Mouse (Mus musculus) thymus, postnatal 4 days (tissue): Measurements from ENCODE around the gene Rbpj.
"Not testable (repeated sequence)": the region's sequence is repeated elsewhere in the genome, so short reads cannot be mapped to it uniquely, and the experiment has no call there.

Experiments used
- DNase-seq: peaks from one replicate; pipeline ENCODE4 v3.0.0; 2021

Rbpj gene

DNA sequence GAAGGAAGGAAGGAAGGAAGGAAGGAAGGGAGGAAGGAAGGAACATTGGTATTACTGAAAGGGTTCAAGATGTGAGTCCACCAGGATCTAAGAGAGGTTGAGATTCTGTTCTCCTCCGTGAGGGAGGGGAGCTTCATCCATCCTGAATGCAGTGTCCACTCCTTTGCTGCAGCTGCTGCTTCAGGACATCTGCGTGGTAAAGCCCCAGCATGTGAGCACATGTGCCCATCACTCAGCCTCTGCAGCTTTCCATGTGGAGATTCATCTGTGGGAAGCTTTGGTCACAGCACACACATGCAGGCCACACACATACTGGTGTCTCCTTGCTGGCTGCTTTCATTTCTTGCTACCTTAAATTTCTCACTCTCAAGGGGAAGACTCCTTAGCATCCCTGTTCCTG lies 50.5 kb downstream of the Rbpj start:
- no peak for DNase-seq

DNA sequence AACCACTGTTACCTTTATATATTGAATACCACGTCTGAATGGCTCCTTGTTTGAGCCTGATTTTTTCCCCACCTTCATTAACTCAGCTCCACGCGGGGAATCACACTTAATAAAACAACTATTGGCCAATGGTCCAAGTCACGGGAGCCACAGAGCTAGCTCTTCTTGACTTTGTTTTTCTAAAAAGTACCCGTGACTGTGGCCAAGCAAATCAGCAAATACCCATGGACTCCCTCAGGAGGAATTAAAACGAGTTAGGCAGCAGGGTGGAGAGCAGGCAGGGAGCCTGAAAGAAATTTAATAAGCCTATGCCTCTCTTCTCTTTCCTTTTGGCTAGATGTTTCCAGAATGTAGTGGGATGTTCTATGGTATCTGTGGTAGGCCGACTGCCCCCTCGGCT lies 51.9 kb downstream of the Rbpj start:
- DNase-seq, result no peak

DNA sequence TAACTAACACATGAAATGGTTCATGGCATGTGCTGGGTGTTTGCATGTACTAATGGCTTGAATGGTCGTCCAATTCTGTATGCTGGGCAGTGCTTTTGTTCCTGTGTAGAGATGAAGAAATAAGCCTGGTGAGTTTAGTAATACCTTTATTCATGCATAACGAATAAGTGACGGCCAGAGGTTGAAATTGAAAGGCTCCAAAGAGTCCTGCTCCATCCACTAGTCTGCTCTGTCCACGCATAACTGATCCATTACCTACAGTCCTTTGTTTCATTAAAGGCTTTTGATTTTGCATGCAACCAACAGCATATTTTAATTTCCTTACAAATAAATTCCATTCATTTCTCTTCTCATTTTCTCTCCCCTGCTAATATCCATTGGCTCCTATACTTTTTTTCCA lies 53.2 kb downstream of the Rbpj start:
- DNase-seq, result no peak

DNA sequence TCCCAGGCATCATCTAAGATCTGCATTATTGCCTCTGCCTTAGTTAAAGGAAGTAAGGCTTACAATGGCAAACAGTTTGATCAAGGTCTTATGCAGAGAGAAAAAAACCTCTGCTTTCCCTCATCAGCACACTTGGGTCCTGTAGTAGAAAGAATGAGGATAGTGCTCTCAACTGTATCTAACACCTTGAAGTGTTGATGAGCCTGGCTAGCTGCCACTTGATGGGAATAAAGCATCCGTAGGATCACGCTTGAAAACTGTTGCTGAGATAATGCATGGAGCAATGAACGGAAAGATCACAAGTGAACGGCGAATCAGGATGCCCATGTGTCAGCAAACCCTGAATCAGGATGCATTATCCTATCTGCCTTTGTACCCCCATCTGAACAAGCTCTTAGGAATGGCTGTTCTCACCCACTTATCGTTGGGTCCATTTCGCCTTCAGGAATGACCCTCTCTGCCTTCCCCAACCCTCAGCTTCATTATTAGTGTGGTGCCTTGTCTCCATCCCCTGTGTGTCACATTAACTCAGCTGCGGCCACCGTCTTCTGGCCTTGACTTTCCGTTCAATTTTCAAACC lies 54.1 kb downstream of the Rbpj start:
- DNase-seq, result no peak

DNA sequence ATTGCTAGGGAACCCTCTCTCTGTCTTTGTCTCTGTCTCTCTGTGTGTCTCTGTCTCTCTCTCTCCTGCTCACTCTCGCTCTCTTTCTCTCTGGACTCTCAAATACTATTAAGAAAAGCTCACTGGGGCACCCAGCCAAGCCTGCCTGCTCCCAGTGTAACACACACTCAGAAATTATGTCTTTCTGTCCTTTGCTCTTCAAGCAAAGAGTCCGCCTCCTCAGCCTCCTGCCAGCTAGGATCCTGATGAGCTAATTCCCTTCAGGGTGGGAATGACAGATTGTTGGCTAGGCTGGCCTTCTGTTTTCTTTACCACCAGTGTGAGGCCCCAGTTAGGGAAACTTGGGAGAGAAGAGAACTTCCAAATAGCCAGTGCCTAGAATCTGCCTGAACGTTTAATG lies 57.1 kb downstream of the Rbpj start:
- DNase-seq, result no peak

DNA sequence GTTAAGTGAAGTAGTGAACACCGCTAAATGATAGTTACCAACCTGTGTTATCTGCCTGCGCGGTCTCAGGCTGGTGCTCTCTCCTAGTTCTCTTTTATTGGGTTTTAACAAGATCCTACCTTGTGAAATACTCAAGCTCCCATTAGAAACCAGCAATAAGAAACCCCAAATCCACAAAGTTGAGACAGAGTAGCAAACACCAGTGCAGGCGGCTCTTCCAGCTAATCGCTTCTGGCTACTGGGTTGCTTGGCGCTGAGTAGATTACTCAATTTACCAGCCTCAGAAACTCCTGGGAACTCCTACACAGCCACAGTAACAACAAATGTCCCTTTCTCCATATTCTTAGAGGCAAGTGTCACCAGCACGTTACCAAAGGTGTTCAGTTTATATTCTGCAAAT lies 58.2 kb downstream of the Rbpj start:
- no peak for DNase-seq

DNA sequence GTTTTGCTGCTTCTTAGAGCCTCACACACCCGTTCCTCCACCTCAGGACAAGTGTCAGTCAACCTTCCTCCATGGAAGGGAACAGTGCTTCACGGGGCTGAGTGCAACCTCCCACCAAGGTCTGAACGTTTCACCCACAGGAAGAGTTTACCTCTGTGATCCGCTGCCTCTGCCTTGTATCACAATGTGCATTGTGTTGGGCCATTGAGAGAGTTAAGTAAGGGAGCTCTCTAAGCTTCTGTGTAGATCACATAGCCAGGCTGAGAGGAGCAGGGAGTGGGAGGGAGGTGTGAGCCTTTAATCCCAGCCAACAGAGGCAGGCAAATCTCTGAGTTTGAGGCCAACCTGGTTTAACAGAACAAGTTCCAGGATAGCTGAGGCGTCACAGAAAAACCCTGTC lies 58.9 kb downstream of the Rbpj start:
- DNase-seq, result no peak

DNA sequence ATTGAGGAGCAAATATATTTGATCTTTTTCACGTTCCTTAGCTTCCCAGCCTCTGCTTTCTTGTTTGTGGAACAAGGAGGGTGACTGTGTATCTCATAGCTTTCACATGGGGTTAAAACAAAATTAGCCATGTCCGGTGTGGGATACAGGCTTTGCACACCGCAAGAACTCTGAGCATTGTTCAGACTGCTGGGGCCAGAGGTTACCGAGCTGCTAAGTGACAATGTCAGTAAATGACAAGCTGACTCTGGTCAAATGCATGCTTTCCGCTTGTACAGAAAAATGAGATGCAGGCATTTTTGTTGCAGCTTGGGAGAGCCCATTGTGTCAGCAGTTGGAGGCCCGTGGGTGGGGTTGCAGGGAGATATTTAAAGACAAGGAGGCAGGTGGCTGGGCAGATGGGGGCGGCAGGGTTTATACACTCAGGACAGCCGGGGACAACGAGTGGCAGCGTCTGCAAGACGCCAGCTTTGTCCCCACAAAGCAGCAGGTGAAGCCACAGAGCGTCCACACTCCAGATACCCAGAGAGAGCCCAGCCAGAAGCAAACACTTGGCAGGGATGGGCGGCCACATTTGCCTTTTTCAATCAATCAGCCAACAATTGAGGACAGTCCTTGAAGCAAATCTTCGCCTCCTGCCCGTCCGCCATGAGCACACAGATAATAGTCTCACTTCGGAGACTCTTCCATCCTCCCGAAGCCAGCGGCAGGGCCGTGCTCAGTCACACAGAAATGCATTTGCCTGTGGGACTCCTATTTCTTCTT lies 59.5 kb downstream of the Rbpj start:
- DNase-seq, result no peak

DNA sequence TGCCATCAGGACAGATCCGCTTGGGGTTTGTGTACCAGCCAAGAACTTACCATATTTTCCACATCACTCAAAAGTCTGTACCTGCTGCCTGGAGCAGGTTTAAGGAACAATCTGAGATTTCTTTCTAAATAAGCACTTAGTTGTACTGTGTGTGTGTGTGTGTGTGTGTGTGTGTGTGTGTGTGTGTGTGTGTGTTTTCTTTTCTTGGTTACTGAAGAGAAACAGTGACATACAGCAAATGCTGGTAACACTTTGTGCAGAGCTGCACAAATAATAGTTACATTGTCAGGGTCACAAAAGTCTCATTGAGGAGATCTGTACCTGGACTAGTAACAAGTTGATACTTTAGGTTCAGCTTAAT lies 60.1 kb downstream of the Rbpj start:
- DNase-seq, result no peak

DNA sequence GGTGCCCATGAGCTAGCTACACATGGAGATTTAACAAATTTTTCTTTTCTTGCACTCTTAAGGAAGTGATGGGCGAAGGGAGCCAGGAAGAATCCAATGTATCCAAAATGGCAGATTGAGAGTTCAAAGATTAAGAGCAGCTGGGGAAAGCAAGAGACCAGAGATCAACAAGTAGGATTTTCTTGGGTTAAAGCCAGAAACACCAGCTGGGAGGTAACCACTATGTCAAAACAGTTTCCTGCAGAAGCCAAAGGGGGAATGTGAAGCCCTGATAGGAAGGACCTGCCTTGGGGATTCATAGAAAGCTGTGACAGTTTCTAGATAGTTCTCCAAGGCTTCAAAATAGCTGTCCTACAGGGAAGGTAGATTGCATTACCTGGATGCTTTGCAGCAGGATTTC lies 63.9 kb downstream of the Rbpj start:
- DNase-seq, result no peak

DNA sequence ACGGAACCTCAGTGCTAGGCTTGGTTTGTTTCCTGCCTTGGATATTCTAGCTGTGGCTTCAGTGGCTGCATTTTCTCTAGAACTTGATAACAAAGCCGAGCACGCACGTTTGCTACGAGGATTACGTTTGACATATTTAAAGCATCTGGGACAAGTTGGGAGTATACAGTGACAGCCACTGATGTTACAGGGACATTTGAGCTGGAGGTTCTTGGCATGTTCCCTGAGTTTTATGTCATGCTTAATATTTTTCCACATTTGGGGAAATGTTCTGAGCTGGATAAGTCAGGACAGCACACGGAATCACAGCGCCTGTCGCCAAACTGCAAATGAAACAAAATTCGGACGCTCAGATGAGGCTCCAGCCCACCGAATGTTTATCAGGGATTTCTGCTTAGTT lies 69.1 kb downstream of the Rbpj start:
- no peak for DNase-seq

DNA sequence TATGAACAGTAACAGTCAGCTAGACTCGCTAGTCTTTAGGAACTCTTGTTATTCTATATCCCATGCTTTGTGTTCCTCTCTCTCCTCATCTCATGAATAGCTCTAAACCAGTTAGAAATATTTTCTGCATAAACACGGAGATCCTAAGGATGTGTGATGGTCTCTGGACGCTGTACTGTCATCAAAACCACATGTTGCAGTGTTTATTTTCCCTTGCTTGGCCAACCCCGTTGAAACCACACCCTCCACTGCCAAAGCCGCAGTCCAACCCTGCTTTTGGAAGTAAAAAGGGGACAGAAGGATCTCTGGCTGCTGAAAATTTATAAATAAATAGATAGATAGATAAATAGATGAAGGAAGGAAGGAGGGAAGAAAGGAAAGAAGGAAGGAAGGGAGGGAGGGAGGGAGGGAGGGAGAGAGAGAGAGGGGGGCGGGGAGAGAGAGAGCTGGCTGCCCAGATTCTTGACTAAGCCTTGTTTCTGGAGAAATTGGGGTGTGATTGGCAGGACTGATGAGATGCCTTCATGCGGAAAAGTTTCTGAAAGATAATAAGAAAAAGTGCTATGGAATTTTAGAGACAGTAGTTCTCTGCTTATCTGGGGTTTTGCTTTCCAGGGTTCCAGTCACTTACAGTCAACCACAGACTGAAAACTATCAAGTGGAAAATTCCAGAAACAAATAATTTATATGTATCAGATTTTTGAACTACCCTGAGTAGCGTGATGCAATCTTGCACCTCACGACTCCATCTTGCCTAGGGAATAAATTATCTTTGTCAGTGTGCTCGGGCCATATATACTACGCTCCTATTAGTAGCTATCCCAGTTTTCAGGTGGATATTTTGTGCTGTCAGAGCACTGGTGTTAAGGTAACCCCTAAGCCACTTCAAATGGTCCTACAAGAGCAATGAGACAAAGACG lies 70.9 kb downstream of the Rbpj start:
- no peak for DNase-seq

DNA sequence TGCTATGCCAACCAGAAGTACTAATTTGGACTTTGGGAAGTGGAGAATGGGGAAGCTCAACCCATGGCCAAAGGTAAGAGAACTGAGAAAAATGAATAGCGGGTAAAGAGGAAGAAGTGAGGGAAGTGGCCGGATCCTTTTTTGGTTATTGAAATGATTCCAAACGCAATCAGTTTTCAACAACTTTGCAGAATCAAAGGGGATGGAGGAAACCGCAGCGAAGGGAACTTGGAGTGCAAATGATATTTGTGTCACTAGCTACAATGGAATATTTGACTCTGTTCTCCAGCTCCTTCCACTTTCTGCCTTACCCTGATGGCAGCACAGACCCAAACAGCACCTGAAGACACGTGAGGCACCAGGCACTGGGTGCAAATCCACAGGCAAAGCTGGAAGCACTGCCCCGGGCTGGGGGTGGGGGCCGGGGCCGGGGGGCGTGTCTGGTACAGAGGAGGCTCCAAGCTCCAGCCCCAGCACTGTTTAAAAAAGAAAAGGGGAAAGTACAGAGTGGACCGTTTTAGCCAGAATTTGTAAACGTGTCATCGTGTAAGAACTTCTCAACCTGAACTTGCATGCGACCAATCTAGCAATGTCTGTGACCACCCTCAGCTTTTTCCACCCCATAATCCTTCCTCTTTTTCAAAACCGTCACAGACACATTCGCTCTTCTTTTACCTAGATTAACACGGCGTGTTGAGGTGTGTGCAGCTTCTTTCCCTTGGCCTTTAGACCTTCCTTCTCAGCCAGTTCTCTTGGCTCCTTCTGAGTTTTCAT lies 74.1 kb downstream of the Rbpj start:
- no peak for DNase-seq

DNA sequence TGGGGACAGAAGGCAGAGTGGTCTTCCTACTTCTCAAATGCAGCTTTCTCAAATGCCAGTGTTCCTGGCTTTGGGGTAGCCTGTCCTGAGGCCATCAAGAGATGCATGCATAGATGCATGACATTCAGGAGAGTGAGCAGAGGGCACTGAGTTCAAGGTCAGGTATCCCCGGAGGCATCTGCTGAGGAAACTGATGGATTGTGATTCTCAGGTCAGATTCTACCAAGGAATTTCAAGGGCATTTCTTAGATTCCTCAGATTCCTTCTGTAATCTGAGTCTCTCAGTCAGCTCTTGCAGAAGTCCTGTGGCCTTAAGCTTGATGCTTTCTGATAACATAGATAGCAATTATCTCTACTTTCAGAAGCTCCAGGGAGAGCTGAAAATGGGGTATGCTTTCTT lies 76.1 kb downstream of the Rbpj start:
- no peak for DNase-seq

DNA sequence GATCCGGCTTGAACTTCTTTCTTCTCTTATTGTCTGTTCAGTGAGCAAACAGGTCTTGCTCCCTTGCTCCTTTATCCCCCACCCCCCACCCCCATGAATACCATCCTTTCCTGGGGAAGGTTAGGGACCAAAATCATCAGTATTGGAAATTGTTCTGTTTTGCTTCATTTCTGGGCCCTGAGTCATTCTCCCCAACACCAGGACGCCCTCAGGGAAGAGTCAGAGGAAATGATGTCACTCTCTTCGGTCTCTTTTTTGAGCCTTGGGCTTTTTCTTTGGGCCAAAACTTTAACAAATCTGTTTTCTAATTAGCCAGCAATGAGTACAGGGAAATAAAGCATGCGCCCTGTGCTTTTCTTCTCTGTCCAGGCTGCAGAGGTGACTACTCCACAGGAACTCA lies 77.4 kb downstream of the Rbpj start:
- DNase-seq, result no peak

DNA sequence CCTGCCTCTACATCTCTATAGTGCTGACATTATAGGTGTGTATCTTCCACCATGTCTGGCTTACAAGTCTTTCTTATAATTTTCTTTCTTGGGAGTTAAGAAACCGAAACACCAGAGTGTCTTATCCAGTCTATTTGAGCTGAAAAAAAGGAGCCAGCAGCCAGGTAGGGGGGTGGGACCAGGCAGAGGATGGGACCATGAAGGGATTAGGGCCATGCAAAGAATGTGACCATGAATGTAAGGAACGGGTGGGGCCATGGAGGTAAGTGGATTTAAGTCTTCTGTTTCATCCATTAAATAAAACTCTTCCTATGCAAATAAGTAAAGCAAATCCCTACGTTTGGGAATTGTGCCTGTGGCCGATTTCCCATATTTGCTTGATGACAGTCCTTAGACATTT lies 78.0 kb downstream of the Rbpj start:
- DNase-seq, result no peak

DNA sequence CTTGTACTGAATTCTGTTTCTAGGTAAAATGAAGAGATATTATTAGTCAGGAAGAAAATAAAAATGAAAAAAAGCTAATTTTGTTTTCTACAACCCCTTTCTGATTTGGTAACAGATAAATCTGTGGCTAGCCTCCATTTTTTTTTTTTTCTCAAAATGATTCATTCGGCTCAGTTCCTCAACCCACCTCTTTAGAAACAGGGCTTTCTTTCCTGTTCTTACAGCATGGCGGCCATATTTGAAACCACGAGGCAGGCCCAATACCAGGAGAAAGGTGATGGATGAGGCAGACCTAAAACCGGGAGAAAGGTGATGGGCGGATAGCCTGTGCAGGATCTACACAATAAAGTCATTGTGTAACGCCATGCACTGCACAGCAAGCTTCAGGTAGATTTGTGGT lies 80.5 kb downstream of the Rbpj start:
- no peak for DNase-seq

DNA sequence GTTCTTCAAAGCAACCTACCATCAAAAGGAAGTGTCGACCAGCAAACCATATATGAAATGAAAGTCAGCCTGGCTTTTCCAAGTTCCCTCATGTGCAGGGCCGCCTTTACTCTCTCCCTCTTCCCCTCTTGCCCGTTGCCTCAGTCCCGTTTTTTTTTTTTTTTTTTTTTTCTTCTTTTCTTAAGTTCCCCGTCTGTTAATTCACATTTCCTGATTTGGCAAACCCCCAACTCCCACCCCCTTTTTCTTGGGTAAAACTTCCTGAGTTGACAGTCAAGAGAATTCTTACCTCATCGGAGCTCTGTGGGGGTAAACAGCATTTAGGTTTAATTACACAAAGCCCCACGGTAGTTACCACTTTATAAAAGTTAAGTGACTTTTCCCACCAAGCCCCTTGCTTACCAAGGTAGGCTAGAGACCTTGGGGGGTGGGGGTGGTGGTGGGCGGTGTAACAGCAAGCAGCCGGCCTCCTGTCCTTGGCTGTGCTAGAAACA lies 81.1 kb downstream of the Rbpj start:
- DNase-seq, result no peak

DNA sequence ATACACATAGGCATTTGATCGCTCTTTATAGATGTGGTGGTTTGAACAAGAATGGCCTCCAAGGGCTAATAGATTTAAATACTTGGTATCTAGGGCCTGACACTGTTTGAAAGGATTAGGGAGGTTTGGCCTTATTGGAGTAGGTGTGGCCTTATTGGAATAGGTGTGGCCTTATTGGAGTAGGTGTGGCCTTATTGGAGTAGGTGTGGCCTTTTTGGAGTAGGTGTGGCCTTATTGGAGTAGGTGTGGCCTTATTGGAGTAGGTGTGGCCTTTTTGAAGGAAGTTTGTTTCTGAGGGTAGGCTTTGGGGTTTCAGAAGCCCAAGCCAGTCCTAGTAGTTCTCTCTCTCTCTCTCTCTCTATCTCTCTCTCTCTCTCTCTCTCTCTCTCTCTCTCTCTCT lies 84.4 kb downstream of the Rbpj start:
- DNase-seq, result not testable (repeated sequence)

DNA sequence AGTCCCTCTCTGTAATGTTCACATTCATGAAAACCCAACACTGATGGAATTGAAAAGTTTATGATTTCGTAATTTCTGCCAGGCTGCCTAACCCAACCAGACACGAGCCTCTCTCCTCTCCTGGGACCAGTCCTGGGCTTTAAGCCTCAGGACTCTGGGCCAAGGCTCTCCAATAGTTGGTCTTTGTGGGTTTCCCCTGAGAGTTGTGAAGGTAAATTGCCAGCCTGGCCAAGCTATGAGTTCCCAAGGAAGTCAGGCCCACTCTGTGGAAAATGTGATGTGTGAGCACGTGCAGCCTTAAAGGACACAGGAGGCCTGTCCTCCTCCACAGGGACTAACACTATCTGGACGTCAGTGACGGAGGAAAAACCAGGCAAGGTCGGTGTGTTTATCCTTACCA lies 85.4 kb downstream of the Rbpj start:
- no peak for DNase-seq

DNA sequence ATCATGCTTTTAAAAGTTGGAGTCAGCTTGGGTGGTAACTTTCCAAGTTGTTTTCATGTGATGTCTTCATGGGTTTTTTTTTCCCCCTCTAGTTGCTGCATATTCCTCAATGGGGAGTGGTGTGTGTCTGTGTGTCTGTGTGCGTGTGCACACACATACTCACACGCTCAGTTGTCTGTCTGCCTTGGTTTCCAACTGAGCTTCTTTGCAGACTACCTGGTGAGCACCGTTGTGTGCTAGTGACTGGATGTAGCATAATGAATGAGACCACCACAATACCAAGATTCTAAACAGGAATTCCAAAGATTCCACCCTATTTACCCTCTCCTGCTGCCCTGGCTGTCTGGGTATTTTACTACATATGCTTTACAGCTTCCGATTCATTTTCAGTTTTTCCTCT lies 86.0 kb downstream of the Rbpj start:
- DNase-seq, result no peak

DNA sequence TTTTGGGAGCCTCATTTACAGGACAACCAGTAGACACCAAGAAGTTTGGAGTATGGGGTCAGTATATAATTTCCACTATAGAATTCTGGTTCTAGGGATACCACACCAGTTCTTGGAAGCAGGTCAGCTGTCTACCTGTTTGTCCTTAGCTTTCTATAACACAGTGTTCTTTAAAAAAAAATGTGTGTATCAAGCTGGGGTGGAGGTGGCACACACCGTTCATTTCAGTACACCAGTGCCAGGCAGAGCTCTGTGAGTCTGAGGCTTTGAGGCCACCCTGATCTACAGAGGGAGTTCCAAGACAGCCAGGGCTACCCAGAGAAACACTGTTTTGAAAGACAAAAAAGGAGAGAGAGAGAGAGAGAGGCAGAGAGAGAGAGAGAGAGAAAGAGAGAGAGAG lies 87.3 kb downstream of the Rbpj start:
- no peak for DNase-seq

DNA sequence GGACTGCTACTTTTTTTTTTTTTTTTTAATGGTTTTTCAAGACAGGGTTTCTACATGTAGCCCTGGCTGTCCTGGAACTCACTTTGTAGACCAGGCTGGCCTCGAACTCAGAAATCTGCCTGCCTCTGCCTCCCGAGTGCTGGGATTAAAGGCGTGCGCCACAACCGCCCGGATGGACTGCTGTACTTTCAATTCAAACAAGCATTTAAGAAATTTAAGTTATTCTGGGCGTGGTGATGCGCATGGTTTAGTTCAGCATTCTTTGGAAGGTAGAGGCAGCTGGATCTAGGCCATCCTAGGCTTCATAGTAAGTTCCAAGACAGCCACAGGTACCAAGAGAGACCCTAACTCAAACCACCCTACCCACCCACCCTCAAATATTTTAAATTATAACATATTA lies 88.2 kb downstream of the Rbpj start:
- no peak for DNase-seq
